15 mouse cellular contexts compared by ENCODE assay signal in genomic region chr5:113782624-113783023, GRCm38 (mm10). TPM values are rescaled to one million over a fixed set of nuclear protein-coding genes. Genes with fewer than 3 reads are reported as not detected.
A peak's percentile ranks its signal among the peaks of the same experiment; 100 is the strongest.
DNase-seq lines count a peak whose midpoint lies in the region; ATAC-seq and TF ChIP-seq lines count a peak whose summit lies in the region.
"Had no signal": no experiment of that assay in that cellular context is flagged by ENCODE, and none has a peak within 500 bp of the region (broad histone marks: within the 10 kb centered on the region; RNA-seq: fewer than 3 reads in every experiment).

No protein-coding gene starts in this region.

- H3K36me3 ChIP-seq in embryonic facial prominence, embryonic 11.5 days (replicated peaks; ENCODE audit: control insufficient read depth, insufficient read depth, low read depth, low read length): no peaks in the 10 kb centered on the region; the same call in 1 of the 2 replicates
- H3K36me3 ChIP-seq in limb, embryonic 14.5 days (ENCODE audit: control insufficient read depth, insufficient read depth, low read length): peaks cover 4% of the 10 kb centered on the region
- no peaks in the 10 kb centered on the region for H3K36me3 ChIP-seq in forebrain, postnatal 0 days (ENCODE audit: insufficient read depth)

- H3K9ac ChIP-seq in embryonic facial prominence, embryonic 11.5 days (replicated peaks; ENCODE audit: low read length): no peak overlapping the region
- no peak overlapping the region for H3K9ac ChIP-seq in limb, embryonic 14.5 days (ENCODE audit: low read depth, low read length, severe bottlenecking)
- no peak overlapping the region for H3K9ac ChIP-seq in forebrain, postnatal 0 days
- H3K9ac ChIP-seq: midbrain, embryonic 13.5 days had no signal

- TF ChIP-seq POLR2A in limb, embryonic 14.5 days (IDR thresholded peaks at IDR 0.05; ENCODE audit: borderline replicate concordance, extremely low read depth, insufficient read depth, insufficient read length): no peak

- H3K4me2 ChIP-seq in embryonic facial prominence, embryonic 11.5 days (ENCODE audit: low read depth, low read length): no peak overlapping the region; the same call in 1 of the 2 replicates
- H3K4me2 ChIP-seq in limb, embryonic 14.5 days (replicated peaks; ENCODE audit: low read depth, low read length, severe bottlenecking): no peak overlapping the region
- H3K4me2 ChIP-seq in forebrain, postnatal 0 days (ENCODE audit: low read depth): no peak overlapping the region
- H3K4me2 ChIP-seq: midbrain, embryonic 13.5 days had no signal

- H3K4me1 ChIP-seq in embryonic facial prominence, embryonic 11.5 days (ENCODE audit: control insufficient read depth, insufficient read depth, low read length): peaks cover 8% of the 10 kb centered on the region
- H3K4me1 ChIP-seq in limb, embryonic 14.5 days (ENCODE audit: control insufficient read depth, insufficient read depth, low read length): peaks cover 38% of the 10 kb centered on the region
- H3K4me1 ChIP-seq in forebrain, postnatal 0 days (ENCODE audit: insufficient read depth): no peaks in the 10 kb centered on the region
- H3K4me1 ChIP-seq: midbrain, embryonic 13.5 days had no signal

- no peak for ATAC-seq in embryonic facial prominence, embryonic 11.5 days (replicated peaks; ENCODE audit: insufficient number of reproducible peaks, low FRiP score, low TSS enrichment, low read depth)
- no peak for ATAC-seq in limb, embryonic 14.5 days (ENCODE audit: low FRiP score, low read depth)
- ATAC-seq in forebrain, postnatal 0 days: no peak

- H3K27me3 ChIP-seq in embryonic facial prominence, embryonic 11.5 days (ENCODE audit: control insufficient read depth, insufficient read depth, low read length): no peaks in the 10 kb centered on the region
- H3K27me3 ChIP-seq in limb, embryonic 14.5 days (ENCODE audit: control insufficient read depth, insufficient read depth, low read length): no peaks in the 10 kb centered on the region
- no peaks in the 10 kb centered on the region; the same call in 1 of the 2 replicates for H3K27me3 ChIP-seq in forebrain, postnatal 0 days (ENCODE audit: insufficient read depth, low read length)
- H3K27me3 ChIP-seq: CH12.LX had no signal

- H3K9me3 ChIP-seq in embryonic facial prominence, embryonic 11.5 days (replicated peaks; ENCODE audit: control insufficient read depth, low read length): no peaks in the 10 kb centered on the region
- no peaks in the 10 kb centered on the region for H3K9me3 ChIP-seq in limb, embryonic 14.5 days (ENCODE audit: control insufficient read depth, low read length)
- H3K9me3 ChIP-seq in forebrain, postnatal 0 days (ENCODE audit: low read length): no peaks in the 10 kb centered on the region
- H3K9me3 ChIP-seq: forebrain, embryonic 10.5 days; midbrain, embryonic 13.5 days had no signal

- H3K27ac ChIP-seq in embryonic facial prominence, embryonic 11.5 days (replicated peaks; ENCODE audit: low read depth, low read length): peak overlapping the region; percentile 78; the same call in 1 of the 2 replicates
- peak overlapping the region; percentile 78; the same call in 1 of the 2 replicates for H3K27ac ChIP-seq in limb, embryonic 14.5 days (replicated peaks; ENCODE audit: low read depth, low read length)
- H3K27ac ChIP-seq in forebrain, postnatal 0 days (ENCODE audit: low read depth, low read length): no peak overlapping the region
- H3K27ac ChIP-seq: midbrain, embryonic 13.5 days had no signal

- H3K4me3 ChIP-seq in embryonic facial prominence, embryonic 11.5 days (ENCODE audit: low read depth, low read length): no peak overlapping the region
- H3K4me3 ChIP-seq in limb, embryonic 14.5 days (replicated peaks; ENCODE audit: low read length): no peak overlapping the region
- H3K4me3 ChIP-seq in forebrain, postnatal 0 days (ENCODE audit: low read depth, low read length): no peak overlapping the region
- H3K4me3 ChIP-seq: forebrain, embryonic 10.5 days; midbrain, embryonic 13.5 days had no signal

- TF ChIP-seq CTCF in forebrain, postnatal 0 days (IDR thresholded peaks at IDR 0.05; ENCODE audit: low read depth): no peak

- WGBS in embryonic facial prominence, embryonic 11.5 days: 93% methylated on average over 7 of the region's 7 CpGs
- 84% methylated on average over 7 of the region's 7 CpGs for WGBS in limb, embryonic 14.5 days
- WGBS in forebrain, postnatal 0 days: 93% methylated on average over 7 of the region's 7 CpGs

- peak; percentile 43 for DNase-seq in kidney, adult 11 months
- no peak for DNase-seq in kidney, adult 18-20 months
- no peak for DNase-seq in embryonic facial prominence, embryonic 11.5 days (ENCODE audit: low spot score)
- peak; percentile 56 for DNase-seq in kidney, adult 9 months
- DNase-seq in limb, embryonic 14.5 days (ENCODE audit: low spot score): no peak
- DNase-seq in forebrain, postnatal 0 days: no peak
- DNase-seq in embryo, embryonic 9.5 days (ENCODE audit: extremely low spot score): no peak
- no peak for DNase-seq in right cerebral cortex, postnatal 36 days (ENCODE audit: low spot score in 2 of 2)
- DNase-seq: adrenal gland, postnatal 10 days; cerebellum, postnatal 36 days; heart, postnatal 10 days; right cerebral cortex, postnatal 4 days had no signal

RNA-seq across cellular contexts. Expression of gene Iscu, which starts 10.1 kb away (rescaled TPM):
- 103 and 113 TPM in 2 replicates for polyA plus RNA-seq in embryonic facial prominence, embryonic 11.5 days (2014; fragmentation: Nextera tagmentation; extraction: Ambion mirVana)
- polyA plus RNA-seq in limb, embryonic 14.5 days (2012; rRNA removed): 80.8 and 85.4 TPM in 2 replicates
- 102 and 106 TPM in 2 replicates for polyA plus RNA-seq in limb, embryonic 14.5 days (2014; fragmentation: Nextera tagmentation; extraction: Ambion mirVana)
- total RNA-seq in forebrain, postnatal 0 days (2014; rRNA removed): 67.2 and 88.2 TPM in 2 replicates
- polyA plus RNA-seq in forebrain, postnatal 0 days (2015; fragmentation: Nextera tagmentation; extraction: Ambion mirVana): 98.9 and 119 TPM in 2 replicates

RNA-seq across cellular contexts. Expression of gene Sart3, which starts 10.3 kb away (rescaled TPM):
- 52.4 and 55.4 TPM in 2 replicates for polyA plus RNA-seq in embryonic facial prominence, embryonic 11.5 days (2014; fragmentation: Nextera tagmentation; extraction: Ambion mirVana)
- 56.8 and 57.3 TPM in 2 replicates for polyA plus RNA-seq in limb, embryonic 14.5 days (2012; rRNA removed)
- 41.7 and 45.8 TPM in 2 replicates for polyA plus RNA-seq in limb, embryonic 14.5 days (2014; fragmentation: Nextera tagmentation; extraction: Ambion mirVana)
- total RNA-seq in forebrain, postnatal 0 days (2014; rRNA removed): 47.4 and 54.0 TPM in 2 replicates
- 21.6 and 28.5 TPM in 2 replicates for polyA plus RNA-seq in forebrain, postnatal 0 days (2015; fragmentation: Nextera tagmentation; extraction: Ambion mirVana)

RNA-seq across cellular contexts. Expression of gene Tmem119, which starts 17.7 kb away (rescaled TPM):
- polyA plus RNA-seq in embryonic facial prominence, embryonic 11.5 days (2014; fragmentation: Nextera tagmentation; extraction: Ambion mirVana): 50.8 and 54.2 TPM in 2 replicates
- 86.0 and 118 TPM in 2 replicates for polyA plus RNA-seq in limb, embryonic 14.5 days (2012; rRNA removed)
- 107 and 117 TPM in 2 replicates for polyA plus RNA-seq in limb, embryonic 14.5 days (2014; fragmentation: Nextera tagmentation; extraction: Ambion mirVana)
- total RNA-seq in forebrain, postnatal 0 days (2014; rRNA removed): 5.8 and 8.2 TPM in 2 replicates
- polyA plus RNA-seq in forebrain, postnatal 0 days (2015; fragmentation: Nextera tagmentation; extraction: Ambion mirVana): 5.9 and 7.1 TPM in 2 replicates

RNA-seq across cellular contexts. Expression of gene Ficd, which starts 47.0 kb away (rescaled TPM):
- polyA plus RNA-seq in embryonic facial prominence, embryonic 11.5 days (2014; fragmentation: Nextera tagmentation; extraction: Ambion mirVana): 1.6 and 2.0 TPM in 2 replicates
- 6.3 and 6.5 TPM in 2 replicates for polyA plus RNA-seq in limb, embryonic 14.5 days (2012; rRNA removed)
- polyA plus RNA-seq in limb, embryonic 14.5 days (2014; fragmentation: Nextera tagmentation; extraction: Ambion mirVana): 5.6 and 6.5 TPM in 2 replicates
- 9.2 TPM in 2 replicates for total RNA-seq in forebrain, postnatal 0 days (2014; rRNA removed)
- polyA plus RNA-seq in forebrain, postnatal 0 days (2015; fragmentation: Nextera tagmentation; extraction: Ambion mirVana): 6.9 and 8.0 TPM in 2 replicates

RNA-seq across cellular contexts. Expression of gene Selplg, which starts 49.8 kb away (rescaled TPM):
- 1.2 and 2.0 TPM in 2 replicates for polyA plus RNA-seq in embryonic facial prominence, embryonic 11.5 days (2014; fragmentation: Nextera tagmentation; extraction: Ambion mirVana)
- polyA plus RNA-seq in limb, embryonic 14.5 days (2012; rRNA removed): 4.0 and 4.6 TPM in 2 replicates
- polyA plus RNA-seq in limb, embryonic 14.5 days (2014; fragmentation: Nextera tagmentation; extraction: Ambion mirVana): 4.9 and 5.4 TPM in 2 replicates
- 1.1 and 1.3 TPM in 2 replicates for total RNA-seq in forebrain, postnatal 0 days (2014; rRNA removed)
- 1.8 and 2.4 TPM in 2 replicates for polyA plus RNA-seq in forebrain, postnatal 0 days (2015; fragmentation: Nextera tagmentation; extraction: Ambion mirVana)

Comparison
In these comparisons a context has a peak if more than half of its experiments do, and no peak if none do; other contexts are left out.
1. DNase-seq: peak in kidney, adult 11 months (single experiment) and kidney, adult 9 months (single experiment); none in kidney, adult 18-20 months (single experiment), embryonic facial prominence, embryonic 11.5 days (single experiment), limb, embryonic 14.5 days (single experiment), forebrain, postnatal 0 days (single experiment), embryo, embryonic 9.5 days (single experiment) and right cerebral cortex, postnatal 36 days (0 of 2).